Mouse (Mus musculus) E14TG2a.4 (cell line): ENCODE data around the gene Tmx4.

Experiments used
- CTCF ChIP-seq: conservative IDR thresholded peaks from 2 replicates; pipeline ENCODE4 v1.5.1; 2014; ENCODE audit warnings: low read length
- POU5F1 ChIP-seq: IDR thresholded peaks from 2 replicates; pipeline ENCODE4 v1.6.1; 2014; ENCODE audit warnings: low read length, borderline replicate concordance

GRCm38 (mm10) chr2:134652759-134653158 lies 8.8 kb upstream of the Tmx4 start:
- TF ChIP-seq CTCF (no peak), POU5F1 (no peak)
